Mouse (Mus musculus) forebrain, embryonic 13.5 days (tissue): ENCODE results near the gene Hoxd10. TPM values are rescaled to one million over a fixed set of nuclear protein-coding genes. Genes with fewer than 3 reads are reported as not detected.

Experiments used
- ATAC-seq: fragments of 200-750 bp; cut with Nextera tagmentation; 2 replicates; pipeline ENCODE4 v1.8.0; 2017
- H3K27ac ChIP-seq: fragments of 300-500 bp; sonication (generic); 2 replicates; pipeline ENCODE4 v1.5.1; 2015; ENCODE audit warnings: inconsistent platforms, mild to moderate bottlenecking, moderate library complexity
- H3K27me3 ChIP-seq: fragments of 300-500 bp; sonication (generic); 2 replicates; pipeline ENCODE4 v1.6.1; 2015; ENCODE audit warnings: mild to moderate bottlenecking, inconsistent platforms
- H3K36me3 ChIP-seq: fragments of 300-500 bp; sonication (generic); 2 replicates; pipeline ENCODE4 v1.6.1; 2015; ENCODE audit warnings: mild to moderate bottlenecking, inconsistent platforms; ENCODE audit not compliant: poor library complexity, severe bottlenecking
- H3K4me1 ChIP-seq: fragments of 300-500 bp; sonication (generic); 2 replicates; pipeline ENCODE4 v1.6.1; 2015; ENCODE audit warnings: inconsistent platforms
- H3K4me2 ChIP-seq: fragments of 300-500 bp; sonication (generic); 2 replicates; pipeline ENCODE4 v1.6.1; 2015; ENCODE audit warnings: inconsistent platforms, mild to moderate bottlenecking, moderate library complexity
- H3K4me3 ChIP-seq: fragments of 300-500 bp; sonication (generic); 2 replicates; pipeline ENCODE4 v1.5.1; 2015; ENCODE audit warnings: mild to moderate bottlenecking, inconsistent platforms
- H3K9ac ChIP-seq: fragments of 300-500 bp; sonication (generic); 2 replicates; pipeline ENCODE4 v1.6.1; 2015; ENCODE audit warnings: mild to moderate bottlenecking, inconsistent platforms
- H3K9me3 ChIP-seq: fragments of 300-500 bp; sonication (generic); replicated peaks from 2 replicates; pipeline ENCODE4 v1.6.1; 2016; ENCODE audit warnings: inconsistent platforms
- WGBS: fragments of 180-500 bp; shearing (Covaris S2); methylation state at CpG from one replicate; pipeline ENCODE4 v1.1.7; 2015; 5-methylcytosine and 5-hydroxymethylcytosine counted together
- polyA plus RNA-seq: library from polyadenylated mRNA; unstranded; fragments of >200 nt; fragmentation: Nextera tagmentation; extraction: Ambion mirVana; gene quantifications from 2 replicates; pipeline ENCODE4 v1.2.1, GENCODE M21; 2015

Hoxd10 gene
- polyA plus RNA-seq, 1 experiment from 2014 or later: not detected

DNA sequence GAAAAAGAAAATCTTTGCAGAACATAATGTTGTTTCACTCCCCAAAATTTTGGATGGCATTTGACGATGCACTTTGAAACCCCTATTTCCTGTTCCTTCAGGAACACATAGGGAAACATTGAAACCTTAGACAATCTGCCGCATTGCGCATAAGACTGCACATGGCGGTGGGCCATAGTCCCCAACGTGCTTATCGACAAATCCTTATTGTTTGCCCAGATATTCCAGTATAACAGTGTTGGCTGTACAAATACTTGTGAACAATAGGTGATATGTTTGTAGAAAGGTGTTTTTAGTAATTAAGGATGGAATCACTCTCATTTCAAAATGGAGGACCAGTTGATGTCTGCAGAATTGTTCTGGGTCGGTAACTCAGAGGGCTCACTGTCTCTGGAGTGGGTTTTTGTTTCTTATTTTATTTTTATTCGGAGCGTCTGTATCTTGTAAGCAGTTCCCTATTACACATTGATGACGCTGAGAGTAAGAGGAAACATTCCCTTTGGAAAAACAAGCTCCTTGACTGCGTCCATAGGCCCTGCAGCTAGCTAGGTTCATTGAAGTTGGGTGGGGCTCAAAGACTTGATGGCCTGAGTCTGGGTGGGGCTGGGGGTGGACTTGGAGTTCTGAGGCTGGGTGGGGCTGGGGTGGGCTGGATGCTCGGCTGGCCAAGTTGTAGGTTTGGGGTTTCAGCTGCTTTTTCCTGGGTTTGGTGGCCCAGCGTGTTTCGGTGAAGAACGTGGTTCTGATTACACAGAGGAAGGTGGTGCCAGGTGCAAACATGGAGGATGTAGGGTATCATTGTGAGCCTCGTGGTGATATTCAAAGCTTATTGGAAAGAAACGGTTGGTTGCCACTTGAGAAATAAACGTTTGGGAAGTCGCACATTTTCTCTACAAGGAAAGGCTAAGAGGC, 21.8 kb downstream of the Hoxd10 start:
- WGBS: 3% methylated on average over 19 of the region's 19 CpGs
- Histone ChIP-seq H3K36me3 (no peaks in the 10 kb centered on the region), H3K27me3 (peaks cover 99% of the 10 kb centered on the region), H3K4me3 (no peak overlapping the region), H3K9ac (no peak overlapping the region), H3K4me2 (no peak overlapping the region), H3K27ac (no peak overlapping the region), H3K4me1 (peaks cover 12% of the 10 kb centered on the region), H3K9me3 (no peaks in the 10 kb centered on the region)
- ATAC-seq: no peak

DNA sequence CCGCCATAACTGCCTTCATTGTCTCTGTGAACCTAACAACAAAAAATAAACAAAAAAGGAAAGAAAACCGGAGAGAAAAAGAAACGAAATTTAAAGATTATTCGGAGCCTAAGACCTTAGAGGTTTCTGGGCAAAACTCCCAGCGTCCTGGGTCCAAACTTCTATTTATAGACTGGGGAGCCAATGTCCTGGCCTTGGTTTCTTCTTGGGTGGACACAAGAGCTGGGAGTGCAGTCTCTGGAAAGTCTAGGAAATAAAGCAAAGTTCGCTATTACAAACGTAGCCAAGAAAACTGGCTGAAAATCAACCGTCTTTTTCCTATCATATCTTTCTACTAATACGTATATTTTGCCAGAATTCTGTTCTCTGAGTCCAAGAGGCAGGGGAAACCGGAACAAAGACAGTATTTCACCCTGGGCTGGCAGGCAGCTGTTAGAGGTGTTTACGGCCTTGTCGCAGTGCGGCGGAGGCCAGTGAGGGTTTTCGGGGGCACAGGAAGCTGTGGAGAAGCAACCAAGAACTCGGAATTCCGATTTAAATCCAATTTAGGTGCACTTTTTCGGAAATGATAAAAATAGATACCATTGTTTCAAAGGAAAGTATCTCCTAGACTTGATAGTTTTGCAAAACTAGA, 22.5 kb downstream of the Hoxd10 start:
- Histone ChIP-seq H3K9ac (no peak overlapping the region), H3K4me2 (no peak overlapping the region), H3K9me3 (no peaks in the 10 kb centered on the region), H3K4me1 (peaks cover 12% of the 10 kb centered on the region), H3K27me3 (peaks cover 99% of the 10 kb centered on the region), H3K36me3 (no peaks in the 10 kb centered on the region), H3K4me3 (no peak overlapping the region), H3K27ac (no peak overlapping the region)
- WGBS: 3% methylated on average over 18 of the region's 18 CpGs
- ATAC-seq: no peak

DNA sequence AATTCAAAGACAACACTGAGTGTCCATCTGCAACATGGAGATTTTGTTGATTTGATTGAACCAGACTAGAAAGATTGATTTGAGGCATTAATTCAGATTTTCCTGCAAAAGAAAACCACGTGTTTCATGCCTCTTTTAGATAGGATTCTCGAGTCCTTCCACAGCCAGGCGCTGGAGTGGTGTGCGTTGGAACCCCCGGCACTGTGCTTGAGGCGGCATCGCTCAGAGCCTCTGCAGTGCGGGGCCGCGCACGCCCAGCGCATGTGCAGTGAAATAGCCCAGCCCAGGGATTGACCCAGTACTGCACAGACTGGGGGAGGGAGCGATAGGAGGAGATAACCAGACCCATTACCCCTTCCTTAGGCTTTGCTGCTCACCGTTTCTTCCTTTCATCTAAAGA, 23.2 kb downstream of the Hoxd10 start:
- no peak overlapping the region for H3K4me3 ChIP-seq
- peaks cover 99% of the 10 kb centered on the region for H3K27me3 ChIP-seq
- H3K9ac ChIP-seq: no peak overlapping the region
- ATAC-seq: no peak
- H3K27ac ChIP-seq: no peak overlapping the region
- H3K4me2 ChIP-seq: no peak overlapping the region
- H3K36me3 ChIP-seq: no peaks in the 10 kb centered on the region
- under 1% methylated on average over 14 of the region's 14 CpGs for WGBS
- peaks cover 12% of the 10 kb centered on the region for H3K4me1 ChIP-seq
- H3K9me3 ChIP-seq: no peaks in the 10 kb centered on the region

DNA sequence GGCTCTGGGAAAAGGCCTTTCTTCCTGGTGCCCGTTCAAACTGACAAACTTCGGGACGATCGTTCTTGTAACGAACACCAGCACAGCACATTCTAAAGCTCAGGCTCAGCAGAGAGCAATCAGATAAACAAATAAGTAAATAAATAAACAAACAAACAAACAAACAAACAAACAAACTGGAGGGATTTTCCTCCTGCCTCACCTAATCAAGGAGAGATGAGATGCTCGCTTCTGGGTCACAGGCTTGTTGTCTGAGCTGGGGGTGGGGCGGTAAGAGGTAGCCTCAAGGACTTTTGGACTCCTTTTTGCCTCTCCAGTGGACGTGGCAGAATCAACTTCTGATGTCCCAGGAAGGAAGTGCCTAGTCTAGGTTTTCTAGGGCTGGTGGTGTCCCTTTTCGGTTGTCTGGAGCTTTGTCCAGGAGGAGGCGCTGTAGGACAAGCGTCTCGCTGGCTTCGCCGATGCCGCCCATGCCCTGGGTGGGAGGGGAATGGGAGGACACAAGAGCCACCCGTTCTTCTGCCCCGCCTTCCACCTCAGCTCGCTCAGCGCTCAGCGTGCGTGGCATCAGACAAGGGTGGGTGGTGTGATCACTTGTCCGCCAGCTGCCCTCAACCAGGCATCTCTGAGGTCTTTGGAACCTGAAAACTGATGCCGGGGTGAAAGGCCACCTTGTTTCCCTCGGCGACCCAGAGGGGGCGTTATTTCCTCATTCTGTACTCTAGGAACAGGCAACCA, 23.9 kb downstream of the Hoxd10 start:
- Histone ChIP-seq H3K4me3 (0 out of 2 replicates have a peak overlapping the region, but pooled peaks have one; percentile 4), H3K4me1 (peaks cover 12% of the 10 kb centered on the region), H3K27ac (no peak overlapping the region), H3K9ac (no peak overlapping the region), H3K4me2 (peak overlapping the region; percentile 46), H3K36me3 (no peaks in the 10 kb centered on the region), H3K27me3 (peaks cover 99% of the 10 kb centered on the region), H3K9me3 (no peaks in the 10 kb centered on the region)
- 3% methylated on average over 26 of the region's 26 CpGs for WGBS
- peak; percentile 38; the same call in 1 of the 2 replicates for ATAC-seq

DNA sequence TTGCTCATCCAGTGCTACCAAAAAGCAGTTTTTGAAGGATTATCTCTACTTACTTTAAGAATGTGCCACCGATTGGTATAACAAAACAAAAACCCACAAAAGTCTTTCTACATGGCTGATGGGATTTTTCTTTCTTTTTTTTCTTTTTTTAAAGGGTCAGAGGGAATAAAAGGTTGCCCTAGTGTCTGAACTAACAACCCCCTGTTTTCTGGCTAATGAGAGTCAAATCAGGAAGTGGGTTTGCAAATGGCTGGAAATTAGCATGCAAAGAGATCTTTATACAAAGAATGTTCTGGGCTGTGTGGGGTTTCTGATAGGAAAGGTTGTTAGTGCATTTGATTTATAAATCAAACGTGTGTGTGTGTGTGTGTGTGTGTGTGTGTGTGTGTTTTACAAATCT, 28.7 kb downstream of the Hoxd10 start:
- H3K36me3 ChIP-seq: no peaks in the 10 kb centered on the region
- H3K4me2 ChIP-seq: no peak overlapping the region
- H3K4me1 ChIP-seq: 0 out of 2 replicates have a peak, but pooled peaks cover 5% of the 10 kb centered on the region
- H3K4me3 ChIP-seq: no peak overlapping the region
- H3K27me3 ChIP-seq: peaks cover 100% of the 10 kb centered on the region
- WGBS: 3% methylated on average over 2 of the region's 2 CpGs
- H3K27ac ChIP-seq: no peak overlapping the region
- H3K9ac ChIP-seq: no peak overlapping the region
- ATAC-seq: no peak
- no peaks in the 10 kb centered on the region for H3K9me3 ChIP-seq

DNA sequence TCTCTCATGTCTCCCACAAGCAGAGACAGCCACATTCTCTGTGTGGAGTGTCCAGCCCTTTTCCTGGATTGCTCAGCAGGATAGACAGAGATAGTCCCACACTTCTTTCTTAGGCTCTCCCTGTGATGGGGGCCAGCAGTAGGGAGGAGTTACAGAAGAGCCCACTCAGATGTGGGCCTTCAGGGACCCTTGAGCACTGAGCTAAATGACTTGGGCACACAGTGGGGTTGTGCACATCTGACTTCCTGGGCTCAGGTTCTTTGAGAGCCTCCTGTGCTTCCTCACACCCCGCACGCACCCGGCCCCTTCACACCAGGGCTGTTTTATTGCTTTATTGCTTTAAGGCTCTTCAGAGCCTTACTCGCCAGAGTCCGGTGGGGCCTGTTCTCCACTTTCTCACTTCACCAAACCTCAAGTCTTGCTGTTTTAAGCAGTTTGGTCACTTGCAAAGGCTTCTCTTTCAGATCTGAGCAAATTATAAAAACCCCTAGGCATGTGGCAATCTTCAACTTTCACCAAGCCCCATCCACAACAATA, 29.3 kb downstream of the Hoxd10 start:
- H3K4me1 ChIP-seq: 0 out of 2 replicates have a peak, but pooled peaks cover under 1% of the 10 kb centered on the region
- WGBS: 0% methylated on average over 5 of the region's 5 CpGs
- H3K4me3 ChIP-seq: no peak overlapping the region
- H3K36me3 ChIP-seq: no peaks in the 10 kb centered on the region
- no peak overlapping the region for H3K27ac ChIP-seq
- no peak overlapping the region for H3K4me2 ChIP-seq
- H3K9ac ChIP-seq: no peak overlapping the region
- no peak for ATAC-seq
- H3K9me3 ChIP-seq: no peaks in the 10 kb centered on the region
- peaks cover 100% of the 10 kb centered on the region for H3K27me3 ChIP-seq

DNA sequence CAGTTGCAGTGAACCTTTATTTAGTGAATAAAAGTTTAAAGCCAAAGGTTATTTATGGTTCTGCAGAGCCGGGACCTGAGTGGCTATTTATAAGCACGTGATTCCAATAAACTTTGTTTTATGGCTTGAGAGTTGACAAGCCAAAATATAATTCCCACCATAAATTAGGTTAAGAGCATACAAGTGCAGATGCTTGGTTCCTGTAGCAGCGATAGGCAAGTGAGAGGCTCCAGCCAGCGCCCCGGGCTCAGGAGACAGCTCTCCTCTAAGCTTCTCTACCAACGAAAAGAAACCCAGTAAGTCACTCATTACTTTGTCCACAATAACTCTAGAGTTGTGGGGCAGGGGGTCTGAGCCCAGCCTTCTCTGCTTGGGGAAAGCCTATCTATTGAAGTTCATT, 30.2 kb downstream of the Hoxd10 start:
- Histone ChIP-seq H3K36me3 (no peaks in the 10 kb centered on the region), H3K9me3 (no peaks in the 10 kb centered on the region), H3K27ac (no peak overlapping the region), H3K4me3 (no peak overlapping the region), H3K4me1 (no peaks in the 10 kb centered on the region), H3K9ac (no peak overlapping the region), H3K27me3 (peaks cover 100% of the 10 kb centered on the region), H3K4me2 (no peak overlapping the region)
- 6% methylated on average over 6 of the region's 6 CpGs for WGBS
- no peak for ATAC-seq

DNA sequence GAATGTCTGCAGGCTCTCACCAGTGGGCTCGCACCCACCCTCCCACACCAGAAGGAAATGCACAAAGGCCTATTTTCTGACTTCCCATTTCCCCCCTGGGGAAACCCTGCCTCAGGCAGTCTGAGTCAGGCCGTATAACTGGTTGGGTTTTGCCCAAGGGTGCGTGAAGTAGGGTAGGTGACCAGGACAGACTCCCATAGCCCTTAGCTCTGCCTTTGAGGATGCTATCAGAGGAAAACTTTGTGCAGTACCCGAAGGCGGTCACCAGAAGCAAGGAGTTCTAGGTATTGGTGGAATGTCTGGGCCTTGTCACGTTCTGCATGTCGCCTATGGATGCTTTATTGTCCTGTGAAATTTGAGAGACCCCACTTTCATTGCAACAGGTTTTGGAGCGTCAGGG, 31.2 kb downstream of the Hoxd10 start:
- Histone ChIP-seq H3K36me3 (no peaks in the 10 kb centered on the region), H3K4me2 (no peak overlapping the region), H3K27ac (no peak overlapping the region), H3K4me1 (0 out of 2 replicates have a peak, but pooled peaks cover 2% of the 10 kb centered on the region), H3K27me3 (peaks cover 100% of the 10 kb centered on the region), H3K9ac (no peak overlapping the region), H3K9me3 (no peaks in the 10 kb centered on the region), H3K4me3 (no peak overlapping the region)
- no peak for ATAC-seq
- 3% methylated on average over 8 of the region's 8 CpGs for WGBS

DNA sequence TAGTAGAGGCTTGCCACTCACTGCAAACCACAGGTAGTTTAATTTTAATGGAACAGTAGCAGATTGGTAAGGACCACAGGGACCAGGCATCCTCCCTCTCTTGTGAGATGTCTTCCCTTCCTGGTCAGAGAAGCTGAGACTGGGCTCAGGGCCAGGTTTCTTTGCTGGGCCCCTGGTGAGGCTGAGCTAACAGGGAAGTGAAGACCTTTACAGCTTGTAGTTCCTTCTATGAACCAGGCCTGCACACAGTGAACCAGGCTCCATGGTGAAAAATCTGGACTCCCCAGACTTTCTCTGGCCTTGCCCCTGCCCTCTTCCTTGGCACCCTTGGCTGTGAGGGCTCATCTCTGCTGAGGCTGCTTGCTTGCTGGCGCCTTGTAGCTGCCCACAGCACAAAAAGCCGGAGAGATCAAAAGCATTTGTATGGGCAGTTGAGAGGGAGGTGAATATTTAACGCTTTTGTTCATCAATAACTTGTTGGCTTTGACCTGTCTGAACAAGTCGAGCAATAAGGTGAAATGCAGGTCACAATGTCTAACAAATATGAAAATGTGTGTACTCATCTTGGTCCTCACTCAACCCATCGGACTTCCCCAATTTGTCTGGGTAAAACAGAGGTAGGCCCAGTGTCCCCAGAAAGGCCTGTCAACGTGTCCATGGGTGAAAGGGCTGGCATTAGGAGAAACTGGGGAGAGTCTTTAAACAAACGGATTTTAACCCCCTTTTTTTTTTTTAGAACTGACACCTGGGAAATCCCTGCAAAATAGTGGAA, 32.7 kb downstream of the Hoxd10 start:
- no peak overlapping the region for H3K4me2 ChIP-seq
- H3K4me1 ChIP-seq: 0 out of 2 replicates have a peak, but pooled peaks cover 2% of the 10 kb centered on the region
- H3K9ac ChIP-seq: no peak overlapping the region
- H3K27me3 ChIP-seq: peaks cover 100% of the 10 kb centered on the region
- no peak overlapping the region for H3K27ac ChIP-seq
- H3K36me3 ChIP-seq: no peaks in the 10 kb centered on the region
- 7% methylated on average over 7 of the region's 7 CpGs for WGBS
- H3K4me3 ChIP-seq: no peak overlapping the region
- H3K9me3 ChIP-seq: no peaks in the 10 kb centered on the region
- ATAC-seq: no peak

DNA sequence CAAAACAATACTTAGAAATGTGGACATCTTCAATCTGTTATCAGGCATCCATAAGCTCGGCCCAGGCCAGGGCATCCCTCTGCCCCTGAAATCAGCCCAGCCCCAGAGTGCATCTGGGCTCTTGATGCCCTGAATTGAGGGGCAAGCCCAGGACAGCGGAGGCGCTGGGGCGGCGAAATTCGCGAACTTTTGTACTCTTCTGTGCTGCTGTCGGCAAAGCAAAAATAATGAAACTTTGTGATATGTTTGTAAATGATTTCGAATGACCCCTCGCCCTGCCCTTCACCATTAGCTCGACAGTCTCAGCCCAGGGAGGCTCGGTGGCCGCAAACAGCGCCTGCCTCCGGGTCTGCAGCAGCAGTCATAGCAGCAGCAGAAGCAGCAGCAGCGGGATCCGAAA, 33.4 kb downstream of the Hoxd10 start:
- Histone ChIP-seq H3K4me3 (no peak overlapping the region), H3K9me3 (no peaks in the 10 kb centered on the region), H3K9ac (no peak overlapping the region), H3K36me3 (no peaks in the 10 kb centered on the region), H3K4me2 (no peak overlapping the region), H3K27me3 (peaks cover 99% of the 10 kb centered on the region), H3K4me1 (0 out of 2 replicates have a peak, but pooled peaks cover 2% of the 10 kb centered on the region), H3K27ac (no peak overlapping the region)
- under 1% methylated on average over 17 of the region's 17 CpGs for WGBS
- ATAC-seq: no peak

DNA sequence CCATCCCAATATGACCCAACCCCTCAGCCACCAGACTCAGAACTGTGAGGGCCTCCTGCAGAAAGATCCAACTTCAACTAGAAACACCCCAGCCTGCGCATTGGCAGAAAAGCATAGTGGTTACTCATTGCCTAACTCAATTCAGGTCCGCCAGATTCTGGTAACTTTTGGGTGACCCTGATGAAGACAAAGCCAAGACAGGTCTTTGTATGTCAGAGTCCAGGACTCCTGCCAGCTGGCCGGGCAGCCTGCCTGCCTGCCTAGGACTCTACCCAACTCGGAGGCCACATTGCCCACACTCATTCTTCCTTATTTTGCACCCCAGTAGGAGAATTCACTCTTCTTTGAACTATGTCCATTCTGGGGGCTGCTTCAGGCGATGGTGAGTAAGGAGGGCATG, 34.8 kb downstream of the Hoxd10 start, which contains the start of gene Gm28230:
Gene Gm28230, plus strand, starts transcription at position 178 of the 400 bp plus-strand sequence.
- H3K4me2 ChIP-seq: peak within 1 kb of the TSS; percentile 22; the same call in 1 of the 2 replicates
- ATAC-seq: no peak
- 0 out of 2 replicates have a peak, but pooled peaks cover 2% of the 10 kb centered on the region for H3K4me1 ChIP-seq
- peaks cover 99% of the 10 kb centered on the region for H3K27me3 ChIP-seq
- H3K9me3 ChIP-seq: no peaks in the 10 kb centered on the region
- no peak within 1 kb of the TSS for H3K9ac ChIP-seq
- peak within 1 kb of the TSS; percentile 3; the same call in 1 of the 2 replicates for H3K4me3 ChIP-seq
- H3K27ac ChIP-seq: no peak within 1 kb of the TSS
- no peaks in the 10 kb centered on the region for H3K36me3 ChIP-seq
- 2% methylated on average over 5 of the region's 5 CpGs for WGBS
